Mouse (Mus musculus) myocyte (in vitro differentiated cells): ENCODE measurements around the gene Fut4. TPM values are rescaled to one million over a fixed set of nuclear protein-coding genes. Genes with fewer than 3 reads are reported as not detected.

Experiments used
- H3K27me3 ChIP-seq: one replicate; pipeline ENCODE4 v1.6.1; 2011; ENCODE audit not compliant: control insufficient read depth, insufficient read depth, insufficient read length
- H3K36me3 ChIP-seq: one replicate; pipeline ENCODE4 v1.6.1; 2011; ENCODE audit not compliant: control insufficient read depth, insufficient read depth
- H3K4me2 ChIP-seq: one replicate; pipeline ENCODE4 v1.6.1; 2011; ENCODE audit warnings: low read depth, control low read depth
- H3K4me3 ChIP-seq: one replicate; pipeline ENCODE4 v1.5.1; 2011; ENCODE audit warnings: mild to moderate bottlenecking, control low read depth, moderate library complexity
- H3K79me2 ChIP-seq: one replicate; pipeline ENCODE4 v1.6.1; 2011; ENCODE audit not compliant: control insufficient read depth, insufficient read depth
- H3ac ChIP-seq: one replicate; pipeline ENCODE4 v1.6.1; 2011; ENCODE audit not compliant: control insufficient read depth, insufficient read length
- CEBPB ChIP-seq: IDR thresholded peaks from 2 replicates; pipeline ENCODE4 v1.6.1; 2011; ENCODE audit warnings: mild to moderate bottlenecking, moderate library complexity; ENCODE audit not compliant: poor library complexity, insufficient read depth, severe bottlenecking
- E2F4 ChIP-seq: IDR thresholded peaks from one replicate; pipeline ENCODE4 v1.6.1; 2011; ENCODE audit warnings: mild to moderate bottlenecking, control low read depth, moderate library complexity; ENCODE audit not compliant: insufficient read depth
- MAX ChIP-seq: IDR thresholded peaks from one replicate; pipeline ENCODE4 v1.6.1; 2011; ENCODE audit warnings: low read depth, mild to moderate bottlenecking, control low read depth
- MYOD1 ChIP-seq, 3 experiments: IDR thresholded peaks; one replicate each; pipeline ENCODE4 v1.6.1; 2011; ENCODE audit warnings: control low read depth in 2 of 3, low read depth in 2 of 3, mild to moderate bottlenecking in 2 of 3, moderate library complexity in 1 of 3; ENCODE audit not compliant: insufficient read length in 2 of 3, control insufficient read depth in 1 of 3
- MYOG ChIP-seq, 3 experiments: IDR thresholded peaks; one replicate each; pipeline ENCODE4 v1.6.1; 2011; ENCODE audit warnings: control low read depth in 2 of 3, low read depth in 2 of 3, mild to moderate bottlenecking in 2 of 3; ENCODE audit not compliant: insufficient read length in 2 of 3, control insufficient read depth in 1 of 3, insufficient read depth in 1 of 3
- POLR2A ChIP-seq: IDR thresholded peaks from one replicate; pipeline ENCODE4 v1.6.1; 2011; ENCODE audit warnings: low read depth, mild to moderate bottlenecking, control low read depth, moderate library complexity; ENCODE audit not compliant: insufficient read length
- POLR2AphosphoS2 ChIP-seq: IDR thresholded peaks from one replicate; pipeline ENCODE4 v1.6.1; 2011; ENCODE audit warnings: low read depth, control low read depth; ENCODE audit not compliant: insufficient read length
- REST ChIP-seq: IDR thresholded peaks from one replicate; pipeline ENCODE4 v1.6.1; 2011; ENCODE audit warnings: mild to moderate bottlenecking, control low read depth, moderate library complexity; ENCODE audit not compliant: insufficient read depth, insufficient read length
- SRF ChIP-seq: IDR thresholded peaks from one replicate; pipeline ENCODE4 v1.6.1; 2011; ENCODE audit warnings: low read depth; ENCODE audit not compliant: control insufficient read depth, insufficient read length
- TCF12 ChIP-seq: IDR thresholded peaks from one replicate; pipeline ENCODE4 v1.6.1; 2011; ENCODE audit warnings: mild to moderate bottlenecking, control low read depth; ENCODE audit not compliant: poor library complexity, insufficient read depth, severe bottlenecking
- TCF3 ChIP-seq: IDR thresholded peaks from one replicate; pipeline ENCODE4 v1.6.1; 2011; ENCODE audit warnings: low read depth, control low read depth; ENCODE audit not compliant: insufficient read length
- USF1 ChIP-seq: IDR thresholded peaks from one replicate; pipeline ENCODE4 v1.6.1; 2011; ENCODE audit warnings: low read depth, mild to moderate bottlenecking, control low read depth, moderate library complexity
- polyA plus RNA-seq: library from polyadenylated mRNA; unstranded; fragments of >200 nt; fragmentation: generic; extraction: Trizol; gene quantifications from one replicate; pipeline ENCODE4 v1.2.1, GENCODE M21; 2012; ENCODE audit warnings: missing spikeins

Gene Fut4
- polyA plus RNA-seq, 1 experiment: 0.26 TPM

DNA sequence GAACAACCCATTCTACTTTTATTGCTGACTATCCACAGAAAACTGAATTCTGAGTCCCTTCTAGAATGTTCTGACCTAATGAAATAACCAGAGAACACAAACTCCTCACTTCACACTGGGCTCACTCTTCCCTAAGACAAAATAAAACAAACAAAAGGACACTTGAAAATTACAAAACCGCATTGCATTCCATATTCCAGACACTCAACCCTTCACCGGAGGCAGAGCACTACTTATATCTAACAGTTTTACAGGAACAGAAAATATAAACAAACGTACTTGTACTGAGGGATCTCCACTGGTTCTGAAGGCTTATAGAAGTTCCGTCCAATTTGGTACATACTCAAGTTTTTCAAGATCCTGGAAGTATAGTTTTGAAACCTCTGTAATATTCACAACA lies 23.8 kb downstream of the Fut4 start:
- Histone ChIP-seq H3K4me3 (no peak overlapping the region), H3K4me2 (no peak overlapping the region), H3ac (no peak overlapping the region), H3K36me3 (no peaks in the 10 kb centered on the region), H3K27me3 (no peaks in the 10 kb centered on the region), H3K79me2 (no peaks in the 10 kb centered on the region)
- TF ChIP-seq MYOG (IDR thresholded peaks at IDR 0.05; ENCODE audit: control insufficient read depth in 1 of 3, insufficient read depth in 1 of 3, insufficient read length in 2 of 3, low read depth in 2 of 3) (no peak), POLR2AphosphoS2 (no peak), MAX (no peak), E2F4 (no peak), USF1 (no peak), SRF (no peak), POLR2A (no peak), TCF3 (no peak), CEBPB (no peak), MYOD1 (IDR thresholded peaks at IDR 0.05; ENCODE audit: control insufficient read depth in 1 of 3, insufficient read length in 2 of 3, low read depth in 2 of 3) (no peak), REST (no peak), TCF12 (no peak)

DNA sequence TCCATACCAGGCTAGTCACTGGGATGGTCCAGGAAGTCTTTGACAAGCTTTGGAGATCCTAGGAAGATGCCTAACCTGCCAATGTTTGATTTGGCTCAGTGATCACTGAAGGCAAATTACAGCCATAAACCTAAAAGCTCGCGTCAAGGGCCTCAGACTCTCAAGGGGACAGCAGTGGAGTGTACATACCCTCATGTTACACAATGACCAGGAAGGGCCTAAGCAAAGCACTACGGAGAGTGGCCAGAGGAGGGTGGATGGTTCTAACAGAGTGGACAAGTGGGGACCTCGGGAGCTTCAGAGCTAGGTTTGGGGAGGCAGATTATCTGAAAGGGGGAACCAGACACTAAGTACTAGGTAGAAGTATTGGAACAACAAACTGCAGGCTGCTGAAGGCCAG lies 25.6 kb downstream of the Fut4 start:
- Histone ChIP-seq H3K79me2 (no peaks in the 10 kb centered on the region), H3K4me3 (no peak overlapping the region), H3ac (no peak overlapping the region), H3K27me3 (no peaks in the 10 kb centered on the region), H3K4me2 (no peak overlapping the region), H3K36me3 (no peaks in the 10 kb centered on the region)
- TF ChIP-seq REST: no peak
- TF ChIP-seq POLR2AphosphoS2: no peak
- TF ChIP-seq POLR2A: no peak
- no peak for TF ChIP-seq TCF12
- no peak for TF ChIP-seq CEBPB
- no peak for TF ChIP-seq MYOD1 (IDR thresholded peaks at IDR 0.05; ENCODE audit: control insufficient read depth in 1 of 3, insufficient read length in 2 of 3, low read depth in 2 of 3)
- TF ChIP-seq MYOG (IDR thresholded peaks at IDR 0.05; ENCODE audit: control insufficient read depth in 1 of 3, insufficient read depth in 1 of 3, insufficient read length in 2 of 3, low read depth in 2 of 3): no peak

DNA sequence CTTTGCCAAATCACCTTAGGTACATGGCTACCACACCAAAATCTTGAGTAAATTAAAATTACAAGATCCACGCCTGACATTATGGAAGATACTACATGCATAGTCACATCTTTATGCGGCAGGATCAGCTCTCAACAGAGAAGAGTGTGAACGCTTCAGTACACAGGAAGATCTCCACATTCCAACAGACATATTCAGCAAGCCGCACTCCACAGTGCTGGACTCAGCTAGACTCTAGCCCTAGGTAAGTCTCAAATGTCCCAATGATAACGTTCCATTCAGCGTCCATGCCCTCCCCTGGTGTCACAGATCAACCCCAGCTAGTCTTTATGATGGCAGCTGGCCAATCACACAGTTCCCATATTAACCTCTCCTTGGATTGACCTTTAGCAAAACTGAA lies 26.2 kb downstream of the Fut4 start:
- H3K4me2 ChIP-seq: no peak overlapping the region
- H3K36me3 ChIP-seq: no peaks in the 10 kb centered on the region
- no peaks in the 10 kb centered on the region for H3K79me2 ChIP-seq
- H3K4me3 ChIP-seq: no peak overlapping the region
- no peak for TF ChIP-seq CEBPB
- no peak for TF ChIP-seq POLR2A
- no peak for TF ChIP-seq SRF
- TF ChIP-seq REST: no peak
- TF ChIP-seq TCF12: no peak
- no peak for TF ChIP-seq MYOD1 (IDR thresholded peaks at IDR 0.05; ENCODE audit: control insufficient read depth in 1 of 3, insufficient read length in 2 of 3, low read depth in 2 of 3)
- TF ChIP-seq POLR2AphosphoS2: no peak
- TF ChIP-seq MAX: no peak
- TF ChIP-seq E2F4: no peak
- no peak for TF ChIP-seq TCF3
- TF ChIP-seq MYOG (IDR thresholded peaks at IDR 0.05; ENCODE audit: control insufficient read depth in 1 of 3, insufficient read depth in 1 of 3, insufficient read length in 2 of 3, low read depth in 2 of 3): no peak
- TF ChIP-seq USF1: no peak
- H3ac ChIP-seq: no peak overlapping the region
- H3K27me3 ChIP-seq: no peaks in the 10 kb centered on the region

DNA sequence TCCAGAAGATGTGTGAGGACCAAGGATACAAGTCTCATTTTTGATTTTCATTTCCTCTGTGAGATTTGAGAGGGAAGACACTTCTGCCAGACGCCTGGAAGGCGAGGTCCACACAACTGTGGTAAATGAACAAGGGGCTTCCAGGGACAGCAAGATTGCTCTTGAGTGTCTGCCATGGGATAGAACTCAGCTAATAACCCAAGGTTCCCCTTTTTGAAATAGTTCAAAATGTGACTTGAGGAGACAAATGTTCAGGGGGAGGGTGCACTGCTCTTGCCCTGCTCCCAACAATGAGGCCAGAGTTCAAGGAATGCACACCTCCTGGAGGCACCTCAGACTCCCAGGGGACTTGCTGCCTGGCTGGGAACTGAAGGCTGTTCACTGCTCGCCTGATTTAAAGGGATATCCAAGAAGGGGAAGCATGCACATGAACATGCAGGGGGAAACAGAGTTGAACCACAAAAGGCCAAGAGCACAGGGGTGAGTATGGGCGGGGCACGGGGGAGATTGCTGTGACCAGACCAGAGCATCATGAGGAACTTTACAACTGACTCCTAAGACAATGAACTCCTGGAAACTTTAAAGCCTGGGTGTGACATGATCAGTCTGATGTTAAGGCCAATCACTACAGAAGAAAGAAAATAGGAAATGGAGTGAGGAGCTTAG lies 27.3 kb downstream of the Fut4 start:
- Histone ChIP-seq H3K4me3 (no peak overlapping the region), H3K27me3 (no peaks in the 10 kb centered on the region), H3K79me2 (no peaks in the 10 kb centered on the region), H3K4me2 (no peak overlapping the region), H3K36me3 (no peaks in the 10 kb centered on the region), H3ac (no peak overlapping the region)
- no peak for TF ChIP-seq POLR2AphosphoS2

DNA sequence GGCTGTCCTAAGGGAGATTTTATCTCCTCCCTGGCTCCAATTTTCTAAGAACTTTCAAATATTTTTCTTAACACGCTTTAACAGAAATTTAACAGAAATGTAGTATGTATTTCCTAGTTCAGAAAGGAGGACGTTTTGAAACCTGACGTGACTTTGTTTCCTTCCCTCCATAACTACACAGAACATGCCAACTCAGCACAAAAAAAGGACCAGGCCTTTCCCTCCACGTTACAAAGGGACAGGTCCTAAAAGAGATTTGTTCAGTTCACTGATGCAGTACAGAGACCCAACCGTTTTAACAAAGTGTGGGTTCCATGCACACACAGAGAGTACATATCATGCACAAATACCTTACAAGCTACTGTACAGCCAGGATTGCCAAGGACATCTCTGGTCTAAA lies 30.6 kb downstream of the Fut4 start:
- no peaks in the 10 kb centered on the region for H3K27me3 ChIP-seq
- no peak overlapping the region for H3K4me2 ChIP-seq

More for the DNA sequence above, 30.6 kb downstream of the Fut4 start:
- H3K36me3 ChIP-seq: no peaks in the 10 kb centered on the region
- H3ac ChIP-seq: no peak overlapping the region
- no peak for TF ChIP-seq E2F4
- TF ChIP-seq POLR2AphosphoS2: no peak
- no peak for TF ChIP-seq MAX
- no peak for TF ChIP-seq POLR2A
- no peak for TF ChIP-seq TCF12
- no peak for TF ChIP-seq REST
- TF ChIP-seq TCF3: no peak
- no peak for TF ChIP-seq SRF
- H3K79me2 ChIP-seq: no peaks in the 10 kb centered on the region
- no peak overlapping the region for H3K4me3 ChIP-seq
